Mouse (Mus musculus) embryonic facial prominence, embryonic 15.5 days (tissue): ENCODE data around the gene Cdk19. TPM values are rescaled to one million over a fixed set of nuclear protein-coding genes. Genes with fewer than 3 reads are reported as not detected.

Experiments
- ATAC-seq: fragments of 200-750 bp; cut with Nextera tagmentation; 2 replicates; pipeline ENCODE4 v1.8.0; 2017; ENCODE audit warnings: low read depth, moderate TSS enrichment; ENCODE audit not compliant: insufficient number of reproducible peaks, low FRiP score, low TSS enrichment
- H3K27ac ChIP-seq: fragments of 300-500 bp; sonication (generic); replicated peaks from 2 replicates; pipeline ENCODE4 v1.5.1; 2015; ENCODE audit warnings: mild to moderate bottlenecking, inconsistent platforms
- H3K27me3 ChIP-seq: fragments of 300-500 bp; sonication (generic); 2 replicates; pipeline ENCODE4 v1.6.1; 2015; ENCODE audit warnings: inconsistent platforms
- H3K36me3 ChIP-seq: fragments of 300-500 bp; sonication (generic); 2 replicates; pipeline ENCODE4 v1.6.1; 2015; ENCODE audit warnings: mild to moderate bottlenecking, inconsistent platforms
- H3K4me1 ChIP-seq: fragments of 300-500 bp; sonication (generic); 2 replicates; pipeline ENCODE4 v1.6.1; 2015; ENCODE audit warnings: inconsistent platforms
- H3K4me2 ChIP-seq: fragments of 300-500 bp; sonication (generic); replicated peaks from 2 replicates; pipeline ENCODE4 v1.6.1; 2015; ENCODE audit warnings: mild to moderate bottlenecking, inconsistent platforms
- H3K4me3 ChIP-seq: fragments of 300-500 bp; sonication (generic); replicated peaks from 2 replicates; pipeline ENCODE4 v1.5.1; 2015; ENCODE audit warnings: mild to moderate bottlenecking, inconsistent platforms
- H3K9ac ChIP-seq: fragments of 300-500 bp; sonication (generic); 2 replicates; pipeline ENCODE4 v1.6.1; 2015; ENCODE audit warnings: inconsistent platforms
- H3K9me3 ChIP-seq: fragments of 300-500 bp; sonication (generic); replicated peaks from 2 replicates; pipeline ENCODE4 v1.6.1; 2016; ENCODE audit warnings: inconsistent platforms
- WGBS: fragments of 180-500 bp; shearing (Covaris S2); methylation state at CpG from one replicate; pipeline ENCODE4 v1.1.7; 2015; 5-methylcytosine and 5-hydroxymethylcytosine counted together
- polyA plus RNA-seq: library from polyadenylated mRNA; unstranded; fragments of >200 nt; fragmentation: Nextera tagmentation; extraction: Ambion mirVana; gene quantifications from 2 replicates; pipeline ENCODE4 v1.2.1, GENCODE M21; 2015

The Cdk19 gene
- polyA plus RNA-seq, 1 experiment from 2014 or later: 10.0 TPM

DNA sequence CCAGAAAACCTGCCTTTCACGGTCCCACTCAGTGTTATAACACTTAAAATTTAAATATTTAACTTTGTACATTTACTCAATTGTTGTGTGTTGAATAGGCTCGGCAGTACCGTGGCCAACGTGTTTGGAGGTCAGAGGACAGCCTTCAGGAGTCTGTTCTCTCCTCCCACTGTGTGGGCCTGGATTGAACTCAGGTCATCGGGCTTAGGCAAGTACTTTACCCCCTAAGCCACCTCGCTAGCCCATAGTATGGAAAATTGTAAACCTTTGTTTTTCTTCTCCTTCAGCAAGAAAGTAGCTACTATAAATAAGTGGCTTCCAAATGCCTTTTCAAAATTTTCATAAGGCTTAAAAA lies 86.7 kb downstream of the Cdk19 start:
- Histone ChIP-seq H3K27me3 (no peaks in the 10 kb centered on the region), H3K36me3 (no peaks in the 10 kb centered on the region), H3K27ac (no peak overlapping the region), H3K9me3 (no peaks in the 10 kb centered on the region), H3K4me2 (no peak overlapping the region), H3K4me3 (no peak overlapping the region), H3K9ac (no peak overlapping the region), H3K4me1 (peaks cover 4% of the 10 kb centered on the region; the same call in 1 of the 2 replicates)
- ATAC-seq: no peak
- WGBS: 62% methylated on average over 6 of the region's 6 CpGs

DNA sequence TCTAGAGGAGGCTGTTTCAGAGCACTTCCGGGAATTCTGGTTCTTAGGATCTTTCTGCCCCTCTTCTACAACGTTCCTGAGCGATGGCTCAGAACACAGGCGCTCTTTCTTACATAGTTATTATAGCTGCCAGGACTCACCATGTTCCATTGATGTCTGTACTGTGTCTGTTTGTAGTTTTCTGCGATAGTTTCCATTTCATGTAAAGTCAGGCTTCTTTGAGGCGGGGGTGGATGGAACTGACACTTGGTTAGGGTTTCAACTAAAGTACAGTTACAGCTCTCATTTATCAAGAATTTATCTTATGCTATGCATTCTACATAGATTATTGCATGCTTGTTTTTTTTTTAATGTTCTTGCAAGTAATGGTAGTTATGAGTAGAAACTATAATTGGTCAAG lies 89.3 kb downstream of the Cdk19 start:
- 75% methylated on average over 6 of the region's 6 CpGs for whole genome bisulfite sequencing
- no peak for ATAC-seq
- H3K9ac ChIP-seq: no peak overlapping the region
- H3K4me1 ChIP-seq: peaks cover 4% of the 10 kb centered on the region; the same call in 1 of the 2 replicates
- no peak overlapping the region for H3K4me3 ChIP-seq
- no peaks in the 10 kb centered on the region for H3K9me3 ChIP-seq
- no peaks in the 10 kb centered on the region for H3K27me3 ChIP-seq
- H3K36me3 ChIP-seq: no peaks in the 10 kb centered on the region
- H3K27ac ChIP-seq: no peak overlapping the region
- H3K4me2 ChIP-seq: no peak overlapping the region

DNA sequence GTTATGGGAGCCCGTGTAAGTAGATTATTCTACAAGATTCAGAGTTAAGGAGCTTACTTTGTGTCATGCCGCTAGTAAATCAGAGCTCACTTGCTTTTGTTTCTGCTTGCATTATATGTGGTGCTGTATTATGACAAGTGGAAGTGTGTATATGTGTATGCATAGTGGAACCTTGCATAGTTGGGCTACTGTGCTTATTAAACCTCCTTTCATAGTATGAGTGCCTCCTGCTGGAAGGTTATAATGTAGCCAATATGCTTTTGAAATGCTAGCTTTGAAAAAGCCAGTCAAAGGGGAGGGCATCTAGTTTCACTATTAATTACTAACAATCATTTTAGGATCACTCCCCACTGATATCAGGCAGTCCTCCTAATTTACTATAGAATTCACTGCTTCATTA lies 89.7 kb downstream of the Cdk19 start:
- no peak overlapping the region for H3K4me2 ChIP-seq
- H3K4me1 ChIP-seq: peaks cover 4% of the 10 kb centered on the region; the same call in 1 of the 2 replicates
- H3K9me3 ChIP-seq: no peaks in the 10 kb centered on the region
- 90% methylated on average over 2 of the region's 2 CpGs for WGBS
- no peaks in the 10 kb centered on the region for H3K36me3 ChIP-seq
- H3K4me3 ChIP-seq: no peak overlapping the region
- no peak overlapping the region for H3K27ac ChIP-seq
- ATAC-seq: no peak
- H3K27me3 ChIP-seq: no peaks in the 10 kb centered on the region
- no peak overlapping the region for H3K9ac ChIP-seq

DNA sequence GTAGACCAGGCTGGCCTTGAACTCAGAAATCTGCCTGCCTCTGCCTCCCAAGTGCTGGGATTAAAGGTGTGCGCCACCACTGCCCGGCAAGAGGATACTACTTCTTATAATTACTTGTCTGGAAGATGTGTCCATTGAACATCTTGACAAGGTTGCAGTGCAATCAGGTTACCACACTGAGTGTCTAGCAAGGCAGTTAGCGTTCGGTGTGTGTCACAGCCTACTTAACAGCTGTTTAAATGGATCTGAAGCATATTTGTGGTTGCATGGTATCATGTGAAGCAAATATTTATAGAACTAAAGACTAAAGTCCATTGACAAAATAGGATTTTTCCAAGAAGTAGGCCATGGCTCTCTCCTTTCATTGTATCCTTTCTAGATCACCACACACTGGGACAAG lies 90.8 kb downstream of the Cdk19 start:
- Histone ChIP-seq H3K9ac (no peak overlapping the region), H3K4me1 (peaks cover 4% of the 10 kb centered on the region; the same call in 1 of the 2 replicates), H3K4me3 (no peak overlapping the region), H3K4me2 (no peak overlapping the region), H3K36me3 (no peaks in the 10 kb centered on the region), H3K27me3 (no peaks in the 10 kb centered on the region), H3K9me3 (no peaks in the 10 kb centered on the region), H3K27ac (no peak overlapping the region)
- WGBS: 81% methylated on average over 4 of the region's 4 CpGs
- ATAC-seq: no peak

DNA sequence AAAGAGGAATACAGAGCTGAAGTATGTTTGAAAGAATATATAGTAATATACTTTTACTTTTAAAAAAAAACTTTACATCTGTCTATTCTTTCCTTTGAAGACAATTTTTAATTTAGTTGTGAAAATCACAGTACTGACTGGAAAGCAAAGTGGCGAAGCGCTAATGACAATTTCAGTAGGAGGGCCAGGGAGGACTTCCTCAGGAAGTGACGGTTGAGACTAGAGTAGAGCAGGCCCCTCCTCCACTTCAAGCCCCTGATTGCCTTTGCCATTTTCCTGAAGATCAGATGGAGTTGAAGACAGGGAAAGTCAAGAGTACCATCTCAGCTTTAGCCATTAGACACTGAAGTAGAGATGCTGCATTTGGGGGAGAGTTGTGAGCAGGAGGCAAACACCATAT lies 92.6 kb downstream of the Cdk19 start:
- ATAC-seq: no peak
- Histone ChIP-seq H3K27me3 (no peaks in the 10 kb centered on the region), H3K9ac (no peak overlapping the region), H3K4me1 (no peaks in the 10 kb centered on the region), H3K9me3 (no peaks in the 10 kb centered on the region), H3K4me2 (no peak overlapping the region), H3K27ac (no peak overlapping the region), H3K4me3 (no peak overlapping the region), H3K36me3 (no peaks in the 10 kb centered on the region)
- WGBS: 83% methylated on average over 3 of the region's 3 CpGs

DNA sequence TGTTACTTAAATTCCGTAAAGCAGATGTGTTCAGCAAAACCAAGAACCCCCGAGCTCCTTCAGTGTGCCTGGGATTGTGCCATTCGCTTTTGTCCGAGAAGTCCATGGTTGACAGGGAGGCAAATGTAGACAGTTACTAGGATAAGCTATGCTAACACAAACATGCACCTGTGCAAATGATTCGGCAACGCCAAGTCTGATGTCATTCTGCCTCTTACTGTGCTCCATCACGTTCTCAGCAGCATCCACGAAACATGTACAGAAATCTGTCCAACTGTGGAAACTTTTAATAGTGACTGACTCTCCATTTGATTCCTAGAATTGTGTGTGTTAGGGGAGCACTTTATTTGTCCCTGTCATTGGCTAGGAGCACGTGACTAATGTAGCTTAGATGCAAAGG lies 93.0 kb downstream of the Cdk19 start:
- no peaks in the 10 kb centered on the region for H3K27me3 ChIP-seq
- no peaks in the 10 kb centered on the region for H3K36me3 ChIP-seq
- H3K9ac ChIP-seq: no peak overlapping the region
- H3K4me1 ChIP-seq: no peaks in the 10 kb centered on the region
- no peak overlapping the region for H3K27ac ChIP-seq
- H3K9me3 ChIP-seq: no peaks in the 10 kb centered on the region
- 87% methylated on average over 9 of the region's 9 CpGs for WGBS
- no peak overlapping the region for H3K4me3 ChIP-seq
- ATAC-seq: no peak
- no peak overlapping the region for H3K4me2 ChIP-seq

DNA sequence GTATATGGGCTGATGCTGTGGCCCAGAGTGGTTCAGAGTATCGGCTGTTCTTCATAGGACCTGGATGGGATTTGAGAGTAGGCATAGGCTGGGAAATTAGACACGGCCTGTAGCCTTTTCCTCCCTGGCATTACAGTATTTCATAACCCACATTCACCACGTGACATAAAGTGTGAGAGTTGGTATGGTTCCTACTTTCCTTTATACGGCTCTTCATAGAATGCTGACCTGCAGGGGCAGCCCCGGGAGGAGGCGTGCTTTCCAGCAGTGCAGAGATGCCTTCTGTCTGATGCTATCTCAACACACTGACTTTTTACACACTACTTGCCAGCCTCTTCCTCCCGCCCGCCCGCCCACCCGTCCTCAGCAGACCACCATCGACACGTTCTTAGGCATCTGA lies 96.0 kb downstream of the Cdk19 start:
- no peak for ATAC-seq
- whole genome bisulfite sequencing: 78% methylated on average over 12 of the region's 12 CpGs
- Histone ChIP-seq H3K4me1 (no peaks in the 10 kb centered on the region), H3K4me3 (no peak overlapping the region), H3K4me2 (no peak overlapping the region), H3K9ac (no peak overlapping the region), H3K27ac (no peak overlapping the region), H3K36me3 (no peaks in the 10 kb centered on the region), H3K9me3 (no peaks in the 10 kb centered on the region), H3K27me3 (no peaks in the 10 kb centered on the region)

DNA sequence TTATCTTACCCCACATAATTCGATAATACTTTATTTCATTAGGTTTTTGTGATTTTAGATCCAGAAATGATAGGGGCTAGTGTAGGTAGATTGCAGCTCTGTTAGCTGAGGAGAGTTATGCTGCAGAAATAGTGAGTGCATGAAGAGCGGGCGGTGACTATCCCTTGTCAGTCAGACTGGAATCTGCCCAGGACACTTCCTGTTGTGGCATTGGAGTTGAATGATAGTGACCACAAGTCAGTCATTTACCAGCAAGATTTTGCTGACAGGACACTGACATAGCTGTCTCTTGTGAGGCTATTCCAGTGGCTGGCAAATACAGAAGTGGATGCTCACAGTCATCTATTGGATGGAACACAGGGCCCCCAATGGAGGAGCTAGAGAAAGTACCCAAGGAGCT lies 97.8 kb downstream of the Cdk19 start:
- no peaks in the 10 kb centered on the region for H3K9me3 ChIP-seq
- no peaks in the 10 kb centered on the region for H3K4me1 ChIP-seq
- ATAC-seq: no peak
- WGBS: 90% methylated on average over 3 of the region's 3 CpGs
- H3K4me2 ChIP-seq: no peak overlapping the region
- no peak overlapping the region for H3K4me3 ChIP-seq
- H3K9ac ChIP-seq: no peak overlapping the region
- no peaks in the 10 kb centered on the region for H3K27me3 ChIP-seq
- no peaks in the 10 kb centered on the region for H3K36me3 ChIP-seq
- no peak overlapping the region for H3K27ac ChIP-seq

DNA sequence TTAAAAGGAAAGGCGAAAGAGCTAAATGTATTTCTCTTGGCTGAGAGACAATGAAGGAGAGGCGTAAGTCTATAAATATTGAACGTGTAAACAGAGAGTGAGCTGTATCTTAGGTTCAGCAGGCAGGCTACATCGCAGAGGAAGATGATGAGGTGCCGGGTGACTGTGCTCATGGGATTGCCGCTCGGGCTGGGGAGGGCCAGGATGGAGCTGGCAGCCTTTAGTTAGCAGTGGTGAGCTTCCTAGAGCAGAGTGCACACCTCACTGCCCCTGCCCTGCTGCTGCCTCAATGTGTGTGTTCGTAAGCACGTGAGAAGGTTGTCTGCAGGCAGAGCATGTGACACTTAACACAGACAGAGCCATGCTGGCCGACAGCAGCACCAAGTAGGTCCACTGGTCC lies 101.4 kb downstream of the Cdk19 start:
- Histone ChIP-seq H3K9me3 (no peaks in the 10 kb centered on the region), H3K4me3 (no peak overlapping the region), H3K9ac (no peak overlapping the region), H3K36me3 (no peaks in the 10 kb centered on the region), H3K27ac (no peak overlapping the region), H3K4me1 (no peaks in the 10 kb centered on the region), H3K27me3 (no peaks in the 10 kb centered on the region), H3K4me2 (no peak overlapping the region)
- 92% methylated on average over 10 of the region's 10 CpGs for WGBS
- no peak for ATAC-seq

DNA sequence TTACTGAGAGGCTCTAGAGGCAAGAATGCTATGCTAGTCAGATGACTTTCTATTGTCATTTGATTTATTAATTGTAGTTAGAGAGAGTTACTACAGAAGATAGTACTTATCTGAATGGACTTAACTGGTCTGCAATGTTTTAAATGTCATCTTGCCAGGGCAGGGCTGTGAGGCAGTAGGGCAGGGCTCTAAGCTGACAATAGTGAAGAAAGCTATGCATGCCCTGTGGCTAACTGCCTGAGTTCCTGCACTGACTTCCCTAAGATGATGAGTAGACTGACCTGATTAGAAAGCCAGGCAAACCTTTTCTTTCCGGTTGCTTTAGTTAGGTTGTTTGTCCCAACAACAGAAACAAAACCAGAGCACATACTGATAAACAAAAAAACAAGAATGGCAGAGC lies 102.7 kb downstream of the Cdk19 start:
- Histone ChIP-seq H3K4me1 (no peaks in the 10 kb centered on the region), H3K9me3 (no peaks in the 10 kb centered on the region), H3K4me2 (no peak overlapping the region), H3K9ac (no peak overlapping the region), H3K4me3 (no peak overlapping the region), H3K27ac (no peak overlapping the region), H3K27me3 (no peaks in the 10 kb centered on the region), H3K36me3 (no peaks in the 10 kb centered on the region)
- ATAC-seq: no peak
- WGBS: 73% methylated on average over 1 of the region's 1 CpGs

DNA sequence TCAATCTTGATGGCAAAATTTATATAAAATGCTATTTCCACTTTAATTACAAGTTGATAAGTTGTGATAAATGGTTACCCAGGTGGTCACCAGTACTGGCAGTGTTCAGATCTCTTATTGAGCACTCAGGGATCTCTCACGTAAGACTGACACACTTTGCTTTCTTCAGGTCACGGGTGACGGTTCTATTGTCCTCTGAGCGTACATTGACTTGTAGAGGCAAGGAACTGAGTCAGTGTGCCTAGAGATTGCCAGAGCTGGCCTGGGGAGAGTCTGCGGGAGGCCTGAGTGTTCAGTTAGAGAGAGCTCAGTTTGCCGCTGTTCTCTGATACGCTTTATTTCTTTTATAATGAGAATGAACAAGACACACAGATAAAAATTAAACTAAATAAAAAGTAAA lies 104.0 kb downstream of the Cdk19 start:
- H3K27ac ChIP-seq: peak overlapping the region; percentile 30; the same call in 1 of the 2 replicates
- 0 out of 2 replicates have a peak, but pooled peaks cover 6% of the 10 kb centered on the region for H3K4me1 ChIP-seq
- H3K4me3 ChIP-seq: no peak overlapping the region
- no peaks in the 10 kb centered on the region for H3K27me3 ChIP-seq
- no peaks in the 10 kb centered on the region for H3K9me3 ChIP-seq
- ATAC-seq: no peak
- no peaks in the 10 kb centered on the region for H3K36me3 ChIP-seq
- no peak overlapping the region for H3K9ac ChIP-seq
- 62% methylated on average over 7 of the region's 7 CpGs for WGBS
- H3K4me2 ChIP-seq: no peak overlapping the region

DNA sequence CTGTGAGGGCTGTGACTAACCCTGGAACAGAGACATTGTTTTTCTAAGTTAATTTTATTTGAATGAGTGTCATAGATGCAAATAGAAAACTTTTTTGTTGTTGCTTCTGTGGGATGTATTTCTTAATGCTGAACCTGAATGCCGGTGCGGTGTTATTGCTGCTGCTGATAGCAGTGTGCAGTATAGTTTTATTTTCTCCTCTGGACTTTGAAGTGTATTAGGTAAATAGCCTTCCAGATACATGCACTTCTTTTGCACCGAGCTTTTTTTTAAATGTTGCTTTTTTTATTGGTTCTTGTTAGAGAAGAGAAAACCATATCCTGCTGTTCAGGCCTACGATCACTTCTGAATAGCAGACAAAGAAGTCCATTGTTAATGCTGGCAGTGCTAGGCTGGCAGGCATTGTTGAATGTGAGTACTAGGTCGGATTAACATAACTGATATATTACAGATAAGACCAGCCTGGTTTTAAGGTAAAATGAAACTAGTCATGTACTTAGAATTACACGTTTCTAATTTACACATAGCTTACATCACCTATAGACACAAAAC lies 104.5 kb downstream of the Cdk19 start:
- 0 out of 2 replicates have a peak, but pooled peaks cover 6% of the 10 kb centered on the region for H3K4me1 ChIP-seq
- 53% methylated on average over 6 of the region's 6 CpGs for WGBS
- ATAC-seq: no peak
- no peaks in the 10 kb centered on the region for H3K9me3 ChIP-seq
- H3K4me3 ChIP-seq: no peak overlapping the region
- H3K27ac ChIP-seq: no peak overlapping the region
- H3K36me3 ChIP-seq: no peaks in the 10 kb centered on the region
- no peak overlapping the region for H3K9ac ChIP-seq
- no peaks in the 10 kb centered on the region for H3K27me3 ChIP-seq
- no peak overlapping the region for H3K4me2 ChIP-seq
